Mouse (Mus musculus) heart, postnatal 0 days (tissue): ENCODE measurements around the gene Maml2. TPM values are rescaled to one million over a fixed set of nuclear protein-coding genes. Genes with fewer than 3 reads are reported as not detected.

Source experiments
- ATAC-seq: fragments of 200-750 bp; cut with Nextera tagmentation; 2 replicates; pipeline ENCODE4 v1.8.0; 2017; ENCODE audit warnings: low read depth, moderate number of reproducible peaks, moderate library complexity; ENCODE audit not compliant: insufficient read depth
- DNase-seq: peaks from one replicate; pipeline ENCODE4 v3.0.0-alpha.2; 2016; ENCODE audit warnings: low spot score
- H3K27ac ChIP-seq: fragments of 300-500 bp; sonication (generic); 2 replicates; pipeline ENCODE4 v1.5.1; 2014; ENCODE audit warnings: low read depth, mild to moderate bottlenecking
- H3K27me3 ChIP-seq: fragments of 300-500 bp; sonication (generic); 2 replicates; pipeline ENCODE4 v1.6.1; 2014; ENCODE audit warnings: low read length, mixed read lengths; ENCODE audit not compliant: control insufficient read depth, insufficient read depth
- H3K36me3 ChIP-seq: fragments of 300-500 bp; sonication (generic); replicated peaks from 2 replicates; pipeline ENCODE4 v1.6.1; 2014; ENCODE audit warnings: low read length, mixed read lengths; ENCODE audit not compliant: control insufficient read depth, insufficient read depth
- H3K4me1 ChIP-seq: fragments of 300-500 bp; sonication (generic); 2 replicates; pipeline ENCODE4 v1.6.1; 2014; ENCODE audit warnings: antibody characterized with exemption; ENCODE audit not compliant: control insufficient read depth, insufficient read depth
- H3K4me2 ChIP-seq: fragments of 300-500 bp; sonication (generic); 2 replicates; pipeline ENCODE4 v1.6.1; 2014; ENCODE audit warnings: low read depth, mild to moderate bottlenecking, low read length, moderate library complexity
- H3K4me3 ChIP-seq: fragments of 300-500 bp; sonication (generic); 2 replicates; pipeline ENCODE4 v1.5.1; 2014; ENCODE audit warnings: low read depth, low read length
- H3K9ac ChIP-seq: fragments of 300-500 bp; sonication (generic); replicated peaks from 2 replicates; pipeline ENCODE4 v1.6.1; 2014; ENCODE audit warnings: low read depth, low read length, mixed read lengths
- H3K9me3 ChIP-seq: fragments of 300-500 bp; sonication (generic); replicated peaks from 2 replicates; pipeline ENCODE4 v1.6.1; 2016; ENCODE audit warnings: low read length; ENCODE audit not compliant: control insufficient read depth
- CTCF ChIP-seq: IDR thresholded peaks from 2 replicates; pipeline ENCODE4 v1.5.1; 2016; ENCODE audit warnings: antibody characterized with exemption, control low read depth, low read depth
- EP300 ChIP-seq: IDR thresholded peaks from 2 replicates; pipeline ENCODE4 v1.6.1; 2016; ENCODE audit warnings: antibody characterized with exemption, low read depth
- whole genome bisulfite sequencing: fragments of 180-500 bp; shearing (Covaris S2); extraction: QIAGEN DNeasy Blood & Tissue Kit; methylation state at CpG from one replicate; pipeline ENCODE4 v1.1.7; 2014; 5-methylcytosine and 5-hydroxymethylcytosine counted together
- polyA plus RNA-seq: library from polyadenylated mRNA; unstranded; fragments of >200 nt; fragmentation: Nextera tagmentation; extraction: Ambion mirVana; gene quantifications from 2 replicates; pipeline ENCODE4 v1.2.1, GENCODE M21; 2015
- total RNA-seq: library from RNA; depleted of rRNA; stranded (reverse); fragments of >200 nt; gene quantifications from 2 replicates; pipeline ENCODE4 v1.2.3, GENCODE M21; 2014; ENCODE audit warnings: low replicate concordance

Maml2 gene
- total and polyA plus RNA-seq, 2 experiments from 2014 or later: 6.0 to 7.0 TPM

GRCm38 (mm10) chr9:13260980-13261379 is 36.8 kb upstream of the Maml2 start:
- no peak overlapping the region for H3K4me3 ChIP-seq
- no peak overlapping the region for H3K4me2 ChIP-seq
- TF ChIP-seq EP300: no peak
- no peak for TF ChIP-seq CTCF
- WGBS: 36% methylated on average over 3 of the region's 3 CpGs
- H3K9me3 ChIP-seq: no peaks in the 10 kb centered on the region
- H3K4me1 ChIP-seq: no peaks in the 10 kb centered on the region
- ATAC-seq: no peak
- no peak for DNase-seq
- no peaks in the 10 kb centered on the region for H3K27me3 ChIP-seq
- H3K36me3 ChIP-seq: 0 out of 2 replicates have a peak, but pooled peaks cover 5% of the 10 kb centered on the region
- no peak overlapping the region for H3K27ac ChIP-seq
- H3K9ac ChIP-seq: no peak overlapping the region

DNA sequence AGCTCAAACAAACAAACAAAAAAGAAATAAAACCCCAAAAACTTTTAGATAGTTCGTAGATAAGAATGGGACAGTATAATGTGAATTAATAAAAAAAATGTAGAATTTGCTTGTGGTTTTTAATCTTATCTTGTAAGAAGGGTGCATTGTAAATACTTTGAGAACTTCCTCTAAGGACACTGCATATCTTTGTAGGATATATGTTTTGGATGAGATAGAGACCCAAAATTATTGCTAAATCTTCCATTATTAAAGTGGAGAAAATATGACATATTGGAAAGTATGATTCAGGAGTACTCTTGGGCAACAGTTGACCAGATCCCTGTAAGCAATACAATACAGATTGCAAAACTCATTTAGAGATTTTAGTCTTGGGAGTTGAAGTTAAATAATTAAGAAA is 24.5 kb upstream of the Maml2 start:
- Histone ChIP-seq H3K27me3 (no peaks in the 10 kb centered on the region), H3K9me3 (no peaks in the 10 kb centered on the region), H3K36me3 (0 out of 2 replicates have a peak, but pooled peaks cover 7% of the 10 kb centered on the region), H3K9ac (no peak overlapping the region), H3K4me1 (no peaks in the 10 kb centered on the region), H3K4me3 (no peak overlapping the region), H3K27ac (no peak overlapping the region), H3K4me2 (no peak overlapping the region)
- 58% methylated on average over 1 of the region's 1 CpGs for WGBS
- ATAC-seq (no peak), DNase-seq (no peak)
- TF ChIP-seq CTCF (no peak), EP300 (no peak)

DNA sequence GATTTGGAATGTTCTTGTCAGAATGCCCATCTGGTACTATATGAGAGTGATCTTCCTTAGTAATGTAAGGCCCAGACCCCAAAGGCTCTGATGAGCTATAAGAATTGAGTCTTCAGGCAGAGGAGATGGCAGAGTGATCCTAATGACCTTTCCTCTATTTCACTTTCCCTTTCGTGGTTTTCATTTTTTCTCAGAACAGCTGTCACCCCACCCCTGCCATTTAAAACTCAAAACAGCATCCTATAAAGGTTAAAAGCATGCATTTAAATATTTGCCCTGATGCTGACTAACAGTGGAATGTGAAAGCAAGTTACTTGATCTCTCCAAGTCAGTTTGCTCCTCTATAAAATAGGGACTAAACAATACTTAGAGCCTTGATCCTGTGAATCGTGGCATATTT is 10.3 kb upstream of the Maml2 start:
- 60% methylated on average over 2 of the region's 2 CpGs for WGBS
- DNase-seq (no peak), ATAC-seq (no peak)
- Histone ChIP-seq H3K9ac (no peak overlapping the region), H3K9me3 (no peaks in the 10 kb centered on the region), H3K4me1 (no peaks in the 10 kb centered on the region), H3K27ac (no peak overlapping the region), H3K4me3 (no peak overlapping the region), H3K27me3 (no peaks in the 10 kb centered on the region), H3K36me3 (no peaks in the 10 kb centered on the region), H3K4me2 (no peak overlapping the region)
- TF ChIP-seq CTCF: no peak
- no peak for TF ChIP-seq EP300

GRCm38 (mm10) chr9:13296274-13297121 is 1.3 kb upstream of the Maml2 start:
- H3K9me3 ChIP-seq: no peaks in the 10 kb centered on the region
- H3K27ac ChIP-seq: peak overlapping the region; percentile 87
- H3K36me3 ChIP-seq: no peaks in the 10 kb centered on the region
- under 1% methylated on average over 28 of the region's 28 CpGs for WGBS
- peak overlapping the region; percentile 94 for H3K4me2 ChIP-seq
- peak overlapping the region; percentile 66 for H3K4me3 ChIP-seq
- ATAC-seq (peak; percentile 93), DNase-seq (peak; percentile 92)
- H3K9ac ChIP-seq: peak overlapping the region; percentile 72
- peaks cover 30% of the 10 kb centered on the region for H3K4me1 ChIP-seq
- TF ChIP-seq EP300: no peak
- peak; percentile 72 for TF ChIP-seq CTCF
- no peaks in the 10 kb centered on the region for H3K27me3 ChIP-seq

GRCm38 (mm10) chr9:13297122-13297667 is 562 bp upstream of the Maml2 start:
- no peak for DNase-seq

More at GRCm38 (mm10) chr9:13297122-13297667, 562 bp upstream of the Maml2 start:
- H3K36me3 ChIP-seq: no peaks in the 10 kb centered on the region
- ATAC-seq: no peak
- H3K4me1 ChIP-seq: peaks cover 37% of the 10 kb centered on the region
- H3K9ac ChIP-seq: peak overlapping the region; percentile 72
- H3K9me3 ChIP-seq: no peaks in the 10 kb centered on the region
- TF ChIP-seq EP300: no peak
- H3K4me3 ChIP-seq: peak overlapping the region; percentile 66
- H3K4me2 ChIP-seq: peak overlapping the region; percentile 94
- peak overlapping the region; percentile 87 for H3K27ac ChIP-seq
- WGBS: 0% methylated on average over 12 of the region's 12 CpGs
- no peaks in the 10 kb centered on the region for H3K27me3 ChIP-seq
